Mouse (Mus musculus) cerebellum, adult 2 months (tissue): ENCODE data around the gene Cc2d2a. TPM values are rescaled to one million over a fixed set of nuclear protein-coding genes. Genes with fewer than 3 reads are reported as not detected.
A peak's percentile ranks its signal among the peaks of the same experiment; 100 is the strongest.

Source experiments
- DNase-seq, 2 experiments: peaks; one replicate each; pipeline ENCODE4 v3.0.0; 2021
- H3K27ac ChIP-seq: fragments of 200-500 bp; 2 replicates; pipeline ENCODE4 v1.5.1; 2012; ENCODE audit warnings: low read length, control low read depth, inconsistent platforms; ENCODE audit not compliant: insufficient read depth
- H3K27me3 ChIP-seq: fragments of 200-500 bp; 2 replicates; pipeline ENCODE4 v1.6.1; 2012; ENCODE audit warnings: inconsistent platforms, mild to moderate bottlenecking, low read length, moderate library complexity; ENCODE audit not compliant: control insufficient read depth, insufficient read depth
- H3K4me1 ChIP-seq: fragments of 200-500 bp; 2 replicates; pipeline ENCODE4 v1.6.1; 2011; ENCODE audit warnings: low read length; ENCODE audit not compliant: control insufficient read depth, insufficient read depth
- H3K4me3 ChIP-seq: fragments of 200-500 bp; replicated peaks from 2 replicates; pipeline ENCODE3; 2011; ENCODE audit warnings: mild to moderate bottlenecking, low read depth, low read length, control low read depth; ENCODE audit not compliant: insufficient read depth
- CTCF ChIP-seq: fragments of 200-500 bp; IDR thresholded peaks from 2 replicates; pipeline ENCODE4 v1.5.1; 2011; ENCODE audit warnings: low read depth, mild to moderate bottlenecking, control low read depth, low read length, moderate library complexity, borderline replicate concordance; ENCODE audit not compliant: insufficient read depth
- POLR2A ChIP-seq: fragments of 200-500 bp; IDR thresholded peaks from 2 replicates; pipeline ENCODE4 v1.6.1; 2011; ENCODE audit warnings: low read length, control low read depth, borderline replicate concordance; ENCODE audit not compliant: insufficient read depth
- WGBS: fragments of 180-500 bp; shearing (Covaris S2); methylation state at CpG from one replicate; pipeline ENCODE4 v1.1.7; 2018; 5-methylcytosine and 5-hydroxymethylcytosine counted together
- polyA plus RNA-seq: library from polyadenylated mRNA; depleted of rRNA; stranded (reverse); fragments of >200 nt; gene quantifications from 2 replicates; pipeline ENCODE4 v1.2.3, GENCODE M21; 2012; rRNA removed

Cc2d2a gene
- polyA plus RNA-seq: 15.4 and 16.7 TPM in 2 replicates

DNA sequence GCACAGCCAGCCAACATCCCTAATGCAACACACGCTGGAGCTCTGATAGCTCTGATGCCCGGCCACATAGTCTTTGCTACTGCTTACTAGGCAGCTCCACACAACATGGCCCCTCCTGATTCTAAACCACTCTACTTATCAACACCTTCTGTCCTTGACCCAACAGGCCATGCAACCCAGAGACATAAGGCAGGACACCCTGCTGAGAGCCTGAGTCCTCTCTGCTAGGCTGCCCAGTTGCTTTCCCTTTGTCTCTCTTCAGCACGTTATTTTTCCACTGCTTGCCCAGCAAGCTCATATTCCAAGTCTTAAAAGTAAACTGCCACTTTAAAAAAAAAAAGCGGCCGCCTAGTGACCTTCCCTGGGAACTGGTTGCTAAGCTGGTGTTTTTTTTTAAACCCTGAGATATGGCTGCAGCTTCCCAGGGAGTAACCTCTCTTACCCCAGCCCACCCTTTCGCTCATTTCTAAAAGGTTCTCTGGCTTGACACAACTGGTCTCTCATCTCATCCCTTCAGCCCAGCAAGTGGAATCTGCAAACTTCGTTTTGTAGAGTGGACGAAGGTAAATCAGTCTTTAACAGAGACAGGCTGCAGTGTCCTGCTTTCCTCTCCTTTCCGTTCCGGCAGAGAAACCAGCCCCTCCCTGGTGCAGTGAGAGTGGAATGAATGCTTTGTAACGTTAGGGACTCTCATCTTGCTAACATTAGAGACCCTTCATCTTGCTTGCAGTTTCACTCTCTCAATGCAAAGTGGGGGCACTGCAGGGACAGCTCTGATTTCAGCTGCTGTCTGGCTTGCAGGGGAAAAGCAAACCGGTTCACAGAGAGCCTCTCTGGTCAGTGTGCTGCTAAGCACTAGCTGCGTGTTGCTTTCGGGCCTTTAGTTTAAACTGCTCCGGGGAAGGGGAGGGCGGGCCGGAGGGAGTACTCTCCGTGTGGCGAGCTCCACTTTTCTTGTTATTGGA lies at the start of gene Cc2d2a:
Gene Cc2d2a (plus strand): TSS at position 350 of the 965 bp plus-strand sequence.
- H3K27ac ChIP-seq: peak within 1 kb of the TSS; percentile 76
- H3K27me3 ChIP-seq: no peaks in the 10 kb centered on the region
- peak; percentile 57 to 60 for DNase-seq
- H3K4me3 ChIP-seq: peak within 1 kb of the TSS; percentile 84
- H3K4me1 ChIP-seq: peaks cover 7% of the 10 kb centered on the region; the same call in 1 of the 2 replicates
- WGBS: 4% methylated on average over 19 of the region's 19 CpGs
- TF ChIP-seq POLR2A: peak; percentile 45; the same call in 1 of the 2 replicates
- TF ChIP-seq CTCF: no peak

DNA sequence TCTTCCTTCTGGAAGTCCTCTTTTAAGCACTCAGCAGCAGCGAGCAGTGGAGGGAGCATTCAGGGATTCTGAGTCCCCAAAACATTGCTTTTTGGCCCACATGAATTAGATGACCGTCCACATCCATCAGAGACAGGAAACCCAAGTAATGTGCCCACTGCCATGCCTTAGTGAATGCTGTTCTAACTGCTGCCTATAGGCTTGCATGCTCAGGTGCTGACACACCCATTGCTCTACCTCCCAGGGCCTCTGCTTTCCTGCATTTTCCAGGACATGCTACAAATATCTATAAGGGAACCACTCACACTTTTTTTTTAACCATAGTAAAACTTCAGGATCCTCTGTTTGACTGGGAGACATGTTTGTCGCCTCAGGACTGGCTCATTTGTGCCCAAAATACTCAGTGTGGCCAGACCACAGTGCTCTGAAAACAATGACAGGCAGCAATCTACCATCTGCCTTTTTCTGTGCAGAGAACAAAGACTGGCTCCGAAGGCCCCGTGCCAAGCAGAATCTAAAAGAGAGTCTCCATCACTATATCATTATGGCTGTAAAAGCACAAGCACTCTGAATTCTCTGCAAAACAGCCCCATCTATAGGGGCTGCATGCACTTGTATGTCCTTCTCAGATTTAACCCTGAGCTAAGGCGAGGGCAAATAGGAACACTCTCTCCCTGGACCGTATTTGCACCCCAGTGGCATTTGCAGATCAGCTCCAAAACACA lies 40.4 kb upstream of the Cc2d2a start:
- DNase-seq: no peak
- TF ChIP-seq CTCF: no peak
- no peak for TF ChIP-seq POLR2A
- 37% methylated on average over 7 of the region's 7 CpGs for WGBS
- Histone ChIP-seq H3K4me1 (no peaks in the 10 kb centered on the region), H3K27me3 (no peaks in the 10 kb centered on the region), H3K4me3 (no peak overlapping the region), H3K27ac (no peak overlapping the region)

DNA sequence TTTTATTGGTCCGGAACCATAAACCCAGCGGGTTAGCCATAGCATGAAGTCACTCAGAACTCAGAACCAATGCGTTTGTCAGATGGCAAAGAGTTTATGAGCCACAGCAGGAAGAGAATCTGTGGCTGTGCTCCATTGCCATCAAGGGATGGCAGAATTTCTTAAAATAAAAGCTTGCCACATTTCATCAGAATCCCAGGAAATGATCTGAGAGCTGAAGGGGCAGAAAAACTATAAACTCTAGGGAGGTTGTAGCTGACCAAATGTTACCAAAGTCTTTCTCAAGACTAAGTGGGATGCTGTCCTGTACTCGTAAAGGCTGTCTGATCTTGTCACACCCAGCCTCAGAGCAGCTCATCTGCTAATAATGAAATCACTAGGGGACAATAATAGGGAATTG lies 36.7 kb upstream of the Cc2d2a start:
- H3K4me3 ChIP-seq: no peak overlapping the region
- H3K27ac ChIP-seq: no peak overlapping the region
- DNase-seq: no peak
- H3K4me1 ChIP-seq: no peaks in the 10 kb centered on the region
- WGBS: 51% methylated on average over 4 of the region's 4 CpGs
- no peaks in the 10 kb centered on the region for H3K27me3 ChIP-seq
- TF ChIP-seq CTCF: no peak
- TF ChIP-seq POLR2A: no peak

DNA sequence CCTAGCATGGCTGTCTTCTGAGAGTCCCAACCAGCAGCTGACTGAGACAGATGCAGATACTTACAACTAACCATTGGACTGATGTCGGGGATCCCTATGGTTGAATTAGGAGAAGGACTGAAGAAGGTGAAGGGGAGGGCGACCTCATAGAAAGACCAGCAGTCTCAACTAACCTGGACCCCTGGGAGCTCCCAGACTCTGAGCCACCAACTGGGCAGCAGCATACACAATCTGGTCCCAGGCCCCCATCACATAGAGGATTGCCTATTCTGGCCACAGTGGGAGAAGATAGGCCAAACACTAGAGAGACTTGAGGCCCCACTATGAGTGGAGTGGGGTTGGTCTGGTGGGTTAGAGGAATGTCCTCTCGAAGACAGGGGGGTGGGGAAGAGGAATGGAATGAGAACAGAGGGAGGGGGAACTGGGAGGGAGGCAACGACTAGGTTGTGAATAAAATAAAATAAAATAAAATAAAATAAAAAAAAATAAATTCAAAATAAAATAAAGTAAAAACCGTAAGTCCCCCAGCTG lies 28.0 kb upstream of the Cc2d2a start:
- DNase-seq: no peak
- Histone ChIP-seq H3K4me3 (no peak overlapping the region), H3K4me1 (no peaks in the 10 kb centered on the region), H3K27me3 (no peaks in the 10 kb centered on the region), H3K27ac (no peak overlapping the region)
- whole genome bisulfite sequencing: 86% methylated on average over 5 of the region's 5 CpGs
- TF ChIP-seq CTCF: no peak

DNA sequence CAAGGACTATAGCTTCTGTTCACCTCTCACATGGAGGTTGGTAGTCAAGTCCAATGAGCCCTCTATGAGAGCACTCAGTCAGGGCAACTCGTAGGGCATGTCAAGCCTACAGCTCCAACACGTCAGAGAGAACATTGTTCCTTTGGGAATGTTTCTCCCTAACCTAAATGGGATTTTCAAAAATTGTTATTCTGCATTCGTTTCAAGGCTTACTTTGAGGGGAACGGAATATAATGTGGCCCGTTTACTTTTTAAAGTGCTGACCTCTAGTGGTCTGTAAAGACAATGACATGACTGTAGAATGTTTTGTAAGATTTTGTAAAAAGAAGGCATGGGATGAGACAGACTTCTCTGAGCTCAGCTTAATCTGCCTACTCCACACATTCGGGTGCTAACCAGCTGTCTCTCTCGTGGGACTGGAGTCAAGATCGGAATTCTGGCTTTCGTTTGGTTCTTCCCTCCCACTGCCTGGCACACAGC lies 27.5 kb upstream of the Cc2d2a start:
- no peak for TF ChIP-seq POLR2A
- TF ChIP-seq CTCF: peak; percentile 47; the same call in 1 of the 2 replicates
- Histone ChIP-seq H3K4me1 (no peaks in the 10 kb centered on the region), H3K27ac (no peak overlapping the region), H3K4me3 (no peak overlapping the region), H3K27me3 (no peaks in the 10 kb centered on the region)
- peak in 1 of 2 experiments; percentile 10 for DNase-seq
- 10% methylated on average over 9 of the region's 9 CpGs for WGBS

DNA sequence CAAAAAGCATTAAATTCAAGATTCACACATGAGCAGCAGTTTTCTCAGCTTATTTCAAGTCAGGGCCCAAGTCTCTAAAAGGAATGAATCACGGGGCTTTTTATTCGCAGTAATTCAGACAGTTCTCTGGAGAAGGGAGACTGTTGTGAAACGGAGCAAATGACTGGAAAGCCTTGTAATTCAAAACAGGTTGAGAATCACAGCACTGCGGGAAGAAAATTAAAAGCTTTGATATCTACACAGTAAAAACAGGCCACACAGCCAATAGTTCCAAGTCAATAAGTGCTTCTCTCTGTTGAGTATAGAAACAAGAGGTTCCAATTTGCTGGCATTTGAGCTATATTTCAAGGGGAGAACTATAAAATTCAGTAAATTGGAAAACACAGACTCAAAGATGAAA lies 17.1 kb upstream of the Cc2d2a start:
- DNase-seq: no peak
- 82% methylated on average over 4 of the region's 4 CpGs for WGBS
- Histone ChIP-seq H3K27ac (no peak overlapping the region), H3K4me3 (no peak overlapping the region), H3K4me1 (no peaks in the 10 kb centered on the region), H3K27me3 (no peaks in the 10 kb centered on the region)
- TF ChIP-seq CTCF: no peak
- TF ChIP-seq POLR2A: no peak

DNA sequence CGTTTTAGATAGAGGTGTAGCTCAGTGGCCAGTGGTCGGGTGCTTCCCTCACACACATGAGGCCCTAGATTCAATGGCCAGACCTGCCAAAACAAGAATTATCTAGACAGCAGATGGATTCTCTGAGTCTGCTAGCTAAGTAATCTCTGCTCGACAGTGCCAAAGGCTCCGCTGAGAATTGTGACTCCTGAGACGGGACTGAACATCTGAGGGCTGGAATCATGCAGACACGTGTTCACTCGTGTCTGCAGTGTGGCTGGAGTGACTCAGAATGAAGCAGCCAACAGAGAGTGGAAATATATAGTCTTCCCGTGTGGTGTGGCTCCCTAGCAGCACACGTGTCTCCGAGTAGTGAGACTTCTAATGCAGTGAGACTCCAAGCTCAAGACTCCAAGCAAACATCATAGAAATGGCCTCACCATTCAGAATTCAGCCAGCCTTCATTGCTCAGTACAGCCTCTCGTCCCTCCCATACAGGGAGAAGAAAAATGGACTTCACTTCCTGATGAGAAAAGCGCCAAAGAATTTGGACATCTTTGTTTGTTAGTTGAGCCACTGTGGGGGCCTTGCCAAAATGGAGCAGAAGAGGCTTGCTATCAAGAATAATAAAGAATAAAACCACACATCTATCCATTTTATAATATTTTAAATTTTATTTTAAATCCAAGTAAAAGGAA lies 14.9 kb upstream of the Cc2d2a start:
- H3K4me1 ChIP-seq: no peaks in the 10 kb centered on the region
- DNase-seq: no peak
- H3K4me3 ChIP-seq: no peak overlapping the region
- H3K27me3 ChIP-seq: no peaks in the 10 kb centered on the region
- WGBS: 21% methylated on average over 12 of the region's 12 CpGs
- H3K27ac ChIP-seq: no peak overlapping the region
- TF ChIP-seq POLR2A (no peak), CTCF (no peak)
